Mouse (Mus musculus) E14TG2a.4 (cell line): ENCODE results near the gene Cped1.

Experiments
- CTCF ChIP-seq: conservative IDR thresholded peaks from 2 replicates; pipeline ENCODE4 v1.5.1; 2014; ENCODE audit warnings: low read length
- POU5F1 ChIP-seq: IDR thresholded peaks from 2 replicates; pipeline ENCODE4 v1.6.1; 2014; ENCODE audit warnings: low read length, borderline replicate concordance

DNA sequence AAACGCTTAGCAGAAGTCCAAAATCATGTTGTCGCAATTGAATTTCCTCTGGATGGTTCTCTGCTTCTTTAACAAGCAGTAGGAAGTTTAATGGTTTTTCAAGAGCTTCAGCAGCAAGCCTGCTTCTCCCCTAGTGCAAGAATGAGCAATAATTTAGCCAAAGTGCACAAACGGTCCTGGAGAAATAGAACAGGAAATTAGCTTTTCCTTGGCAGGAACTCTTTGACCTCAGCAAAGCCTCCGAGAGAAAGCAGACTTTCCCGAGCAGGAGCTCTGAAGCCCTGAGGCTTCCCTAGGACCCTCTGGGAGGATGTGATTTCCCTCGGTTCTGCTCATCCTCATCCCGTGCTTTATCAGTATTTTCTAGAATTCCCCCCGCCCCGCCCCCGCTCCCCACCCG is 13.3 kb downstream of the Cped1 start:
- TF ChIP-seq CTCF (no peak), POU5F1 (no peak)
